Mouse (Mus musculus) spleen, adult 2 months (tissue): ENCODE data around the gene Frrs1l. TPM values are rescaled to one million over a fixed set of nuclear protein-coding genes. Genes with fewer than 3 reads are reported as not detected.

Experiments used
- DNase-seq, 2 experiments: peaks; one replicate each; pipeline versions ENCODE4 v3.0.0 to v3.0.0-alpha.2; 2012 to 2021; ENCODE audit warnings: low spot score in 2 of 2, low read depth in 1 of 2
- H3K27ac ChIP-seq: fragments of 200-500 bp; 2 replicates; pipeline ENCODE4 v1.5.1; 2012; ENCODE audit warnings: low read length, inconsistent platforms; ENCODE audit not compliant: insufficient read depth
- H3K27me3 ChIP-seq: fragments of 200-500 bp; 2 replicates; pipeline ENCODE4 v1.6.1; 2012; ENCODE audit warnings: mild to moderate bottlenecking, moderate library complexity, low read length, inconsistent platforms; ENCODE audit not compliant: control insufficient read depth, insufficient read depth
- H3K36me3 ChIP-seq: fragments of 200-500 bp; 2 replicates; pipeline ENCODE4 v1.6.1; 2012; ENCODE audit warnings: mild to moderate bottlenecking, low read length, inconsistent platforms; ENCODE audit not compliant: control insufficient read depth, insufficient read depth
- H3K4me1 ChIP-seq: fragments of 200-500 bp; 2 replicates; pipeline ENCODE4 v1.6.1; 2011; ENCODE audit warnings: inconsistent platforms; ENCODE audit not compliant: control insufficient read depth, insufficient read depth, insufficient read length
- H3K4me3 ChIP-seq: fragments of 200-500 bp; 2 replicates; pipeline ENCODE4 v1.5.1; 2011; ENCODE audit warnings: mild to moderate bottlenecking, inconsistent platforms; ENCODE audit not compliant: insufficient read depth, insufficient read length; ENCODE audit errors: extremely low read depth
- CTCF ChIP-seq: fragments of 200-500 bp; IDR thresholded peaks from 2 replicates; pipeline ENCODE4 v1.5.1; 2011; ENCODE audit warnings: mild to moderate bottlenecking, inconsistent platforms; ENCODE audit not compliant: insufficient read depth, insufficient read length, insufficient replicate concordance; ENCODE audit errors: extremely low read depth
- POLR2A ChIP-seq: fragments of 200-500 bp; IDR thresholded peaks from 2 replicates; pipeline ENCODE4 v1.6.1; 2011; ENCODE audit warnings: low read depth, low read length, inconsistent platforms
- WGBS: fragments of 180-500 bp; shearing (Covaris S2); methylation state at CpG from one replicate; pipeline ENCODE4 v1.1.7; 2018; 5-methylcytosine and 5-hydroxymethylcytosine counted together
- polyA plus RNA-seq: library from polyadenylated mRNA; depleted of rRNA; stranded (reverse); fragments of >200 nt; gene quantifications from 2 replicates; pipeline ENCODE4 v1.2.3, GENCODE M21; 2012

Frrs1l gene
- polyA plus RNA-seq, 1 experiment = not detected

GRCm38 (mm10) chr4:56930312-56930711 lies 59.9 kb downstream of the Frrs1l start:
- Histone ChIP-seq H3K4me1 (no peaks in the 10 kb centered on the region), H3K27me3 (no peaks in the 10 kb centered on the region), H3K27ac (no peak overlapping the region), H3K36me3 (peaks cover 6% of the 10 kb centered on the region), H3K4me3 (no peak overlapping the region)
- no peak for TF ChIP-seq CTCF
- no peak for TF ChIP-seq POLR2A
- WGBS = 80% methylated on average over 4 of the region's 4 CpGs
- no peak for DNase-seq

- H3K27me3 ChIP-seq = no peaks in the 10 kb centered on the region
- peaks cover 21% of the 10 kb centered on the region for H3K36me3 ChIP-seq
- H3K4me3 ChIP-seq = no peak overlapping the region
- 90% methylated on average over 4 of the region's 4 CpGs for WGBS
- no peak overlapping the region for H3K27ac ChIP-seq
- no peak for DNase-seq
- TF ChIP-seq POLR2A (no peak), CTCF (no peak)
- no peaks in the 10 kb centered on the region for H3K4me1 ChIP-seq
These were observed 63.2 kb downstream of the Frrs1l start for GRCm38 (mm10) chr4:56926971-56927370.

- DNase-seq = no peak
- TF ChIP-seq POLR2A (no peak), CTCF (no peak)
- Histone ChIP-seq H3K36me3 (peaks cover 21% of the 10 kb centered on the region), H3K27ac (no peak overlapping the region), H3K27me3 (no peaks in the 10 kb centered on the region), H3K4me3 (no peak overlapping the region), H3K4me1 (no peaks in the 10 kb centered on the region)
- WGBS = 94% methylated on average over 11 of the region's 11 CpGs
These were observed 68.0 kb downstream of the Frrs1l start for GRCm38 (mm10) chr4:56922229-56922628.

- peaks cover 4% of the 10 kb centered on the region; the same call in 1 of the 2 replicates for H3K36me3 ChIP-seq
- H3K27me3 ChIP-seq = no peaks in the 10 kb centered on the region
- peak in 1 of 2 experiments; percentile 46 for DNase-seq
- peak overlapping the region; percentile 96 for H3K27ac ChIP-seq
- peak overlapping the region; percentile 55 for H3K4me3 ChIP-seq
- TF ChIP-seq POLR2A = peak; percentile 69
- TF ChIP-seq CTCF = no peak
- 16% methylated on average over 15 of the region's 15 CpGs for WGBS
- peaks cover 12% of the 10 kb centered on the region; the same call in 1 of the 2 replicates for H3K4me1 ChIP-seq
These were observed 74.4 kb downstream of the Frrs1l start for GRCm38 (mm10) chr4:56915732-56916325.

- TF ChIP-seq POLR2A (no peak), CTCF (no peak)
- peaks cover 12% of the 10 kb centered on the region; the same call in 1 of the 2 replicates for H3K4me1 ChIP-seq
- DNase-seq = no peak
- H3K36me3 ChIP-seq = peaks cover 8% of the 10 kb centered on the region; the same call in 1 of the 2 replicates
- no peak overlapping the region for H3K4me3 ChIP-seq
- H3K27ac ChIP-seq = peak overlapping the region; percentile 96; the same call in 1 of the 2 replicates
- 81% methylated on average over 1 of the region's 1 CpGs for WGBS
- no peaks in the 10 kb centered on the region for H3K27me3 ChIP-seq
These were observed 75.4 kb downstream of the Frrs1l start for GRCm38 (mm10) chr4:56914761-56915160.

- H3K36me3 ChIP-seq = peaks cover 9% of the 10 kb centered on the region
- no peak for DNase-seq
- no peak overlapping the region for H3K4me3 ChIP-seq
- H3K27ac ChIP-seq = peak overlapping the region; percentile 96; the same call in 1 of the 2 replicates
- H3K4me1 ChIP-seq = peaks cover 12% of the 10 kb centered on the region; the same call in 1 of the 2 replicates
- no peaks in the 10 kb centered on the region for H3K27me3 ChIP-seq
- TF ChIP-seq POLR2A = no peak
- TF ChIP-seq CTCF = no peak
- 95% methylated on average over 6 of the region's 6 CpGs for WGBS
These were observed 75.9 kb downstream of the Frrs1l start for GRCm38 (mm10) chr4:56914338-56914737.

- 96% methylated on average over 7 of the region's 7 CpGs for WGBS
- no peak for DNase-seq
- Histone ChIP-seq H3K27me3 (no peaks in the 10 kb centered on the region), H3K27ac (no peak overlapping the region), H3K4me1 (peaks cover 12% of the 10 kb centered on the region; the same call in 1 of the 2 replicates), H3K4me3 (no peak overlapping the region), H3K36me3 (peaks cover 12% of the 10 kb centered on the region)
- TF ChIP-seq CTCF = no peak
- no peak for TF ChIP-seq POLR2A
These were observed 77.7 kb downstream of the Frrs1l start for GRCm38 (mm10) chr4:56912382-56913001.
